Mouse (Mus musculus): ENCODE data around the gene Nup54. TPM values are rescaled to one million over a fixed set of nuclear protein-coding genes. Genes with fewer than 3 reads are reported as not detected.
A peak's percentile ranks its signal among the peaks of the same experiment; 100 is the strongest.

The Nup54 gene
- polyA plus RNA-seq, 1 experiment from 2014 or later, result 23.0 TPM

GRCm38 (mm10) chr5:92434070-92434469 is 949 bp downstream of the Nup54 start:
- H3K4me3 ChIP-seq (ENCODE audit: low read depth, low read length), result peak overlapping the region; percentile 96
- H3K27me3 ChIP-seq (ENCODE audit: control insufficient read depth, insufficient read depth, low read depth, low read length), result no peaks in the 10 kb centered on the region
- peak overlapping the region; percentile 95 for H3K27ac ChIP-seq (ENCODE audit: low read length)
- WGBS (ENCODE audit: insufficient replicate concordance), result under 1% methylated on average over 12 of the region's 12 CpGs
- peak overlapping the region; percentile 96 for H3K9ac ChIP-seq (ENCODE audit: low read depth, low read length)
- peak overlapping the region; percentile 92 for H3K4me2 ChIP-seq (ENCODE audit: low read depth, low read length)
- peaks cover 15% of the 10 kb centered on the region for H3K4me1 ChIP-seq (ENCODE audit: control insufficient read depth, low read depth, low read length)
- peaks cover 6% of the 10 kb centered on the region for H3K36me3 ChIP-seq (ENCODE audit: control insufficient read depth, insufficient read depth)
- ATAC-seq (ENCODE audit: low read depth), result no peak
- H3K9me3 ChIP-seq (replicated peaks; ENCODE audit: control insufficient read depth, low read length), result no peaks in the 10 kb centered on the region

GRCm38 (mm10) chr5:92431611-92432010 is 3.4 kb downstream of the Nup54 start:
- Histone ChIP-seq H3K9me3 (replicated peaks; ENCODE audit: control insufficient read depth, low read length) (no peaks in the 10 kb centered on the region), H3K9ac (ENCODE audit: low read depth, low read length) (no peak overlapping the region), H3K4me2 (ENCODE audit: low read depth, low read length) (no peak overlapping the region), H3K4me1 (ENCODE audit: control insufficient read depth, low read depth, low read length) (peaks cover 9% of the 10 kb centered on the region), H3K27ac (ENCODE audit: low read length) (no peak overlapping the region), H3K27me3 (ENCODE audit: control insufficient read depth, insufficient read depth, low read depth, low read length) (no peaks in the 10 kb centered on the region), H3K36me3 (ENCODE audit: control insufficient read depth, insufficient read depth) (peaks cover 29% of the 10 kb centered on the region), H3K4me3 (ENCODE audit: low read depth, low read length) (no peak overlapping the region)
- WGBS (ENCODE audit: insufficient replicate concordance), result 81% methylated on average over 7 of the region's 7 CpGs
- no peak for ATAC-seq (ENCODE audit: low read depth)

- H3K27me3 ChIP-seq (ENCODE audit: control insufficient read depth, insufficient read depth, low read depth, low read length), result no peaks in the 10 kb centered on the region
- peaks cover 32% of the 10 kb centered on the region for H3K36me3 ChIP-seq (ENCODE audit: control insufficient read depth, insufficient read depth)
- no peaks in the 10 kb centered on the region for H3K9me3 ChIP-seq (replicated peaks; ENCODE audit: control insufficient read depth, low read length)
- no peak overlapping the region for H3K4me3 ChIP-seq (ENCODE audit: low read depth, low read length)
- H3K9ac ChIP-seq (ENCODE audit: low read depth, low read length), result no peak overlapping the region
- no peak overlapping the region for H3K4me2 ChIP-seq (ENCODE audit: low read depth, low read length)
- 82% methylated on average over 5 of the region's 5 CpGs for WGBS (ENCODE audit: insufficient replicate concordance)
- peaks cover 9% of the 10 kb centered on the region for H3K4me1 ChIP-seq (ENCODE audit: control insufficient read depth, low read depth, low read length)
- H3K27ac ChIP-seq (ENCODE audit: low read length), result no peak overlapping the region
- ATAC-seq (ENCODE audit: low read depth), result no peak
Observed at GRCm38 (mm10) chr5:92430723-92431122, 4.3 kb downstream of the Nup54 start.

- Histone ChIP-seq H3K4me1 (ENCODE audit: control insufficient read depth, low read depth, low read length) (no peaks in the 10 kb centered on the region), H3K27me3 (ENCODE audit: control insufficient read depth, insufficient read depth, low read depth, low read length) (no peaks in the 10 kb centered on the region), H3K27ac (ENCODE audit: low read length) (no peak overlapping the region), H3K36me3 (ENCODE audit: control insufficient read depth, insufficient read depth) (peaks cover 61% of the 10 kb centered on the region), H3K9me3 (replicated peaks; ENCODE audit: control insufficient read depth, low read length) (no peaks in the 10 kb centered on the region), H3K4me2 (ENCODE audit: low read depth, low read length) (no peak overlapping the region), H3K9ac (ENCODE audit: low read depth, low read length) (no peak overlapping the region), H3K4me3 (ENCODE audit: low read depth, low read length) (no peak overlapping the region)
- no peak for ATAC-seq (ENCODE audit: low read depth)
- WGBS (ENCODE audit: insufficient replicate concordance), result 90% methylated on average over 11 of the region's 11 CpGs
Observed at GRCm38 (mm10) chr5:92424126-92424525, 10.9 kb downstream of the Nup54 start.

GRCm38 (mm10) chr5:92413982-92414375 is 21.0 kb downstream of the Nup54 start:
- no peak overlapping the region for H3K27ac ChIP-seq (ENCODE audit: low read length)
- H3K9me3 ChIP-seq (replicated peaks; ENCODE audit: control insufficient read depth, low read length), result no peaks in the 10 kb centered on the region
- H3K9ac ChIP-seq (ENCODE audit: low read depth, low read length), result no peak overlapping the region
- 71% methylated on average over 8 of the region's 8 CpGs for WGBS (ENCODE audit: insufficient replicate concordance)
- no peaks in the 10 kb centered on the region for H3K4me1 ChIP-seq (ENCODE audit: control insufficient read depth, low read depth, low read length)
- H3K27me3 ChIP-seq (ENCODE audit: control insufficient read depth, insufficient read depth, low read depth, low read length), result no peaks in the 10 kb centered on the region
- no peak overlapping the region for H3K4me2 ChIP-seq (ENCODE audit: low read depth, low read length)
- H3K36me3 ChIP-seq (ENCODE audit: control insufficient read depth, insufficient read depth), result peaks cover 25% of the 10 kb centered on the region
- ATAC-seq (ENCODE audit: low read depth), result no peak
- no peak overlapping the region for H3K4me3 ChIP-seq (ENCODE audit: low read depth, low read length)

GRCm38 (mm10) chr5:92413271-92413981 is 21.6 kb downstream of the Nup54 start:
- 72% methylated on average over 11 of the region's 11 CpGs for WGBS (ENCODE audit: insufficient replicate concordance)

GRCm38 (mm10) chr5:92411461-92412140 is 23.4 kb downstream of the Nup54 start:
- no peak overlapping the region for H3K4me2 ChIP-seq (ENCODE audit: low read depth, low read length)
- no peaks in the 10 kb centered on the region for H3K9me3 ChIP-seq (replicated peaks; ENCODE audit: control insufficient read depth, low read length)
- H3K27ac ChIP-seq (ENCODE audit: low read length), result no peak overlapping the region
- peaks cover 7% of the 10 kb centered on the region for H3K36me3 ChIP-seq (ENCODE audit: control insufficient read depth, insufficient read depth)
- no peak overlapping the region for H3K9ac ChIP-seq (ENCODE audit: low read depth, low read length)
- no peaks in the 10 kb centered on the region for H3K4me1 ChIP-seq (ENCODE audit: control insufficient read depth, low read depth, low read length)
- H3K4me3 ChIP-seq (ENCODE audit: low read depth, low read length), result no peak overlapping the region
- H3K27me3 ChIP-seq (ENCODE audit: control insufficient read depth, insufficient read depth, low read depth, low read length), result no peaks in the 10 kb centered on the region
- WGBS (ENCODE audit: insufficient replicate concordance), result 53% methylated on average over 7 of the region's 7 CpGs
- ATAC-seq (ENCODE audit: low read depth), result no peak

More at GRCm38 (mm10) chr5:92413271-92413981, 21.6 kb downstream of the Nup54 start:
- H3K4me2 ChIP-seq (ENCODE audit: low read depth, low read length), result no peak overlapping the region
- no peak for ATAC-seq (ENCODE audit: low read depth)
- H3K27ac ChIP-seq (ENCODE audit: low read length), result no peak overlapping the region
- no peaks in the 10 kb centered on the region for H3K4me1 ChIP-seq (ENCODE audit: control insufficient read depth, low read depth, low read length)
- H3K4me3 ChIP-seq (ENCODE audit: low read depth, low read length), result no peak overlapping the region
- no peaks in the 10 kb centered on the region for H3K27me3 ChIP-seq (ENCODE audit: control insufficient read depth, insufficient read depth, low read depth, low read length)
- no peaks in the 10 kb centered on the region for H3K9me3 ChIP-seq (replicated peaks; ENCODE audit: control insufficient read depth, low read length)
- H3K36me3 ChIP-seq (ENCODE audit: control insufficient read depth, insufficient read depth), result peaks cover 22% of the 10 kb centered on the region
- H3K9ac ChIP-seq (ENCODE audit: low read depth, low read length), result no peak overlapping the region

GRCm38 (mm10) chr5:92410486-92410885 is 24.5 kb downstream of the Nup54 start:
- 80% methylated on average over 5 of the region's 5 CpGs for WGBS (ENCODE audit: insufficient replicate concordance)
- no peak overlapping the region for H3K4me3 ChIP-seq (ENCODE audit: low read depth, low read length)
- no peak overlapping the region for H3K27ac ChIP-seq (ENCODE audit: low read length)
- no peak for ATAC-seq (ENCODE audit: low read depth)
- H3K27me3 ChIP-seq (ENCODE audit: control insufficient read depth, insufficient read depth, low read depth, low read length), result no peaks in the 10 kb centered on the region
- H3K9ac ChIP-seq (ENCODE audit: low read depth, low read length), result no peak overlapping the region
- no peak overlapping the region for H3K4me2 ChIP-seq (ENCODE audit: low read depth, low read length)
- H3K4me1 ChIP-seq (ENCODE audit: control insufficient read depth, low read depth, low read length), result no peaks in the 10 kb centered on the region
- no peaks in the 10 kb centered on the region for H3K9me3 ChIP-seq (replicated peaks; ENCODE audit: control insufficient read depth, low read length)
- peaks cover 3% of the 10 kb centered on the region for H3K36me3 ChIP-seq (ENCODE audit: control insufficient read depth, insufficient read depth)

Data from liver, embryonic 16.5 days (tissue).